Mouse (Mus musculus): ENCODE measurements around the gene Nfib. TPM values are rescaled to one million over a fixed set of nuclear protein-coding genes. Genes with fewer than 3 reads are reported as not detected.

Nfib gene
- polyA plus RNA-seq, 1 experiment from 2014 or later, result 71.3 TPM

DNA sequence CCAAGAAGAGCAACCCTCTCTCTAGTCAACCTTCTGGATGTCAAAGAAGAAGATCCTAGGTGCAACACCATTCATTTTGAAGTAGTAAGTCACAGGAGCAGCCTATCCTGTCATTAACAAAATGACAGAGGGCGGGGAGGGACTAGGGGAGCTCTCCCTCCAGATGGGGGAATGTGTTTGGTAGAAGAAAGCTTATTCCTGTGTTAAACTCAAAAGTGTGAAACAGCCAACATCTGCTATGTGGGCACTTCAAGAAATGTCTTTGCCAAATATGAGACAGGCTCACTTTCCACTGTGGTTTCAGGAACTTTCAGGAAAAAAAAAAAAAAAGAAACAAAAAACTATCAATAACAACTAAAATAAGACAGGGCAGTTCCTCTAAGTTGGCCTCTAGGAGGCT lies 411.5 kb downstream of the Nfib start:
- no peak for ATAC-seq (ENCODE audit: low read depth)
- Histone ChIP-seq H3K9ac (no peak overlapping the region), H3K27me3 (no peaks in the 10 kb centered on the region), H3K4me3 (no peak overlapping the region), H3K9me3 (no peaks in the 10 kb centered on the region), H3K27ac (replicated peaks) (no peak overlapping the region), H3K4me2 (no peak overlapping the region), H3K4me1 (replicated peaks) (peaks cover 28% of the 10 kb centered on the region), H3K36me3 (no peaks in the 10 kb centered on the region)
- 57% methylated on average over 1 of the region's 1 CpGs for WGBS

- H3K9ac ChIP-seq, result no peak overlapping the region
- ATAC-seq (ENCODE audit: low read depth), result no peak
- no peak overlapping the region for H3K4me2 ChIP-seq
- no peak overlapping the region for H3K27ac ChIP-seq (replicated peaks)
- no peaks in the 10 kb centered on the region for H3K9me3 ChIP-seq
- H3K27me3 ChIP-seq, result no peaks in the 10 kb centered on the region
- H3K4me3 ChIP-seq, result no peak overlapping the region
- no peaks in the 10 kb centered on the region for H3K36me3 ChIP-seq
- 42% methylated on average over 4 of the region's 4 CpGs for WGBS
- peaks cover 28% of the 10 kb centered on the region for H3K4me1 ChIP-seq (replicated peaks)
Measured at GRCm38 (mm10) chr4:82291174-82291847, 414.2 kb downstream of the Nfib start.

DNA sequence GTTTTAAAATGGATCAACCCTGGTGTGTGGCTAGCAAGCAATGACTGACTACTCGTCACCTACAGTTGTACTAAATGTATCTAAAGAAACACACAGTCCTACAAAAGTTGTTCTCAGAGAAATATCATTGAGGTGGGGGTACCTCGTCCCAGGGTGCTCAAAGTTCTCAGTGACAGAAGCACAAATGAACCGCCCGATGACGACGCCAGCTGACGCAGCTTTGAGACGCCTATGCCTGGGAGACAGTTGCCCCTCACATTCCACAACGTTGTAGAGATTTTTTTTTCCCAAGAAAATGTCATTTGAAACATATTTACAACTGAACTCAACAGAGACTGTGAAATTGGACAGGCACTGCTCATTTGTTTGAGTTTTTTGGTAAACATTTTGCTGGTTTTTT lies 414.9 kb downstream of the Nfib start:
- Histone ChIP-seq H3K27ac (replicated peaks) (0 out of 2 replicates have a peak overlapping the region, but pooled peaks have one; percentile 14), H3K36me3 (no peaks in the 10 kb centered on the region)
- WGBS, result 42% methylated on average over 9 of the region's 9 CpGs

GRCm38 (mm10) chr4:82289596-82289995 lies 416.0 kb downstream of the Nfib start:
- H3K9ac ChIP-seq, result no peak overlapping the region
- no peak overlapping the region for H3K27ac ChIP-seq (replicated peaks)

More for the DNA sequence above, 414.9 kb downstream of the Nfib start:
- Histone ChIP-seq H3K9me3 (no peaks in the 10 kb centered on the region), H3K27me3 (no peaks in the 10 kb centered on the region), H3K9ac (no peak overlapping the region), H3K4me3 (no peak overlapping the region), H3K4me2 (no peak overlapping the region), H3K4me1 (replicated peaks) (peaks cover 28% of the 10 kb centered on the region)
- no peak for ATAC-seq (ENCODE audit: low read depth)

GRCm38 (mm10) chr4:82288138-82288537 lies 417.4 kb downstream of the Nfib start:
- H3K36me3 ChIP-seq, result no peaks in the 10 kb centered on the region
- H3K27ac ChIP-seq (replicated peaks), result no peak overlapping the region
- no peak overlapping the region for H3K9ac ChIP-seq
- no peak overlapping the region for H3K4me2 ChIP-seq
- no peak overlapping the region for H3K4me3 ChIP-seq
- no peaks in the 10 kb centered on the region for H3K27me3 ChIP-seq
- no peaks in the 10 kb centered on the region for H3K9me3 ChIP-seq
- ATAC-seq (ENCODE audit: low read depth), result no peak
- 91% methylated on average over 2 of the region's 2 CpGs for WGBS
- peaks cover 18% of the 10 kb centered on the region for H3K4me1 ChIP-seq (replicated peaks)

More at GRCm38 (mm10) chr4:82289596-82289995, 416.0 kb downstream of the Nfib start:
- H3K9me3 ChIP-seq, result no peaks in the 10 kb centered on the region
- WGBS, result 77% methylated on average over 7 of the region's 7 CpGs
- peaks cover 28% of the 10 kb centered on the region for H3K4me1 ChIP-seq (replicated peaks)
- H3K4me3 ChIP-seq, result no peak overlapping the region
- H3K27me3 ChIP-seq, result no peaks in the 10 kb centered on the region
- H3K4me2 ChIP-seq, result no peak overlapping the region
- ATAC-seq (ENCODE audit: low read depth), result no peak
- H3K36me3 ChIP-seq, result no peaks in the 10 kb centered on the region

DNA sequence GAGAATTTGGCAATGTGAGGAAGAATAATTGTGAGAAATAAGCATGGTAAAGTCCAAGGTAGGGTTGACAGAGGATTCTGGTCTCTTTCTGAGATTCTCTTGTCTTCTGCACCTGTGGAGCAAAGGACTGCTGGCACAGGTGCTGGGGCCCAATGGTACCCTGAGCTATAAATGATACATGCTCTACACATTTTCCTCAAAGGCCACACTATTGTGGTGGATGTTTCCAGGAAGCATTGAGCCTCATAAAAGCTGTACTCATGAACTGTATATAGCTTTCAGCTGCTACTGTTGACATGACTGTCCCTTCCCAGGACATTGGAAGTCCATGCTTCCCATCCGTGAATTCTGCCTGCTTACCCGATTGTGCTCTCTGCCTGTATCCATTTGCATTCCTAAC lies 418.1 kb downstream of the Nfib start:
- ATAC-seq (ENCODE audit: low read depth), result no peak
- Histone ChIP-seq H3K9ac (no peak overlapping the region), H3K4me3 (no peak overlapping the region), H3K4me2 (no peak overlapping the region), H3K9me3 (no peaks in the 10 kb centered on the region), H3K4me1 (replicated peaks) (peaks cover 18% of the 10 kb centered on the region; the same call in 1 of the 2 replicates), H3K27ac (replicated peaks) (no peak overlapping the region), H3K36me3 (no peaks in the 10 kb centered on the region), H3K27me3 (no peaks in the 10 kb centered on the region)
- WGBS, result 88% methylated on average over 2 of the region's 2 CpGs

DNA sequence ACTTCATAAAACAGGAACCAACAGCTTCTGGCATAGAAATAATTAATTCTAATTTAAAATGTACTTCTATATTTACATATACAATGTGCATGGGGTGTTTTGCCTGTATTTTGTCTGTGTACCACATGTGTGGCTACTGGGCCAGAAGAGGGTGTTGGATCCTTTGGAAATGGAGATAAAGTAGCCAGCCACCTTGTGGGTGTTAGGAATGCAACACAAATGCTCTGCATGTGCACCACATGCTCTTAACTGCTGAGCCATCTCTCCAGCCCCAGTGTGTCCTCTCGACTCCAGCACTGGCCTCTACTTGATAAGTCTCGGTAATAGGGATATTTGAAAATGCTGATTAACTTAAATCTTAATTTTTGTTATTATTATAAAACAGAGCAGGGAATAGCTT lies 418.6 kb downstream of the Nfib start:
- no peak overlapping the region for H3K4me2 ChIP-seq
- no peak overlapping the region for H3K9ac ChIP-seq
- H3K36me3 ChIP-seq, result no peaks in the 10 kb centered on the region
- no peaks in the 10 kb centered on the region for H3K9me3 ChIP-seq
- peaks cover 17% of the 10 kb centered on the region; the same call in 1 of the 2 replicates for H3K4me1 ChIP-seq (replicated peaks)
- 84% methylated on average over 2 of the region's 2 CpGs for WGBS
- H3K27ac ChIP-seq (replicated peaks), result no peak overlapping the region
- no peaks in the 10 kb centered on the region for H3K27me3 ChIP-seq
- ATAC-seq (ENCODE audit: low read depth), result no peak
- no peak overlapping the region for H3K4me3 ChIP-seq

DNA sequence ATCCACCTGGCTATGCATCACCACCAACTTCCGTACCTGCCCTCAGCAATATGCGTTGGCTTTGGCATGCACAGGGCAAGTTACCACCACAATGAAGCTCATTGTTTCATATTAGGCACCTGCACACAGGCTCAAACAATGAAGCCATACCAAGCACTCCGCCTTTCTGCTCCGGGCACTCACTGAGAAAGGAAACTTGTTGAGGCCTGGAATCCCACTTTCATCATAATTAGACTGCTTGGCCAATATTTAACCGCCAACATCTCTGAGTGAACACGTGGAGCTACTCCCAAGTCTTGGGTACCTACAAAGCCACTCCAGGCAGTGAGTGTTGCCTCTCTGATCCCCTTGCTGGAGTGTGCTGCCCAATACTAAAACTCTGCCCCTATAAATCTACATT lies 422.0 kb downstream of the Nfib start:
- no peaks in the 10 kb centered on the region for H3K36me3 ChIP-seq
- no peaks in the 10 kb centered on the region for H3K27me3 ChIP-seq
- ATAC-seq (ENCODE audit: low read depth), result no peak
- H3K27ac ChIP-seq (replicated peaks), result no peak overlapping the region
- 86% methylated on average over 6 of the region's 6 CpGs for WGBS
- H3K4me2 ChIP-seq, result no peak overlapping the region
- H3K4me1 ChIP-seq (replicated peaks), result no peaks in the 10 kb centered on the region
- H3K4me3 ChIP-seq, result no peak overlapping the region
- no peaks in the 10 kb centered on the region for H3K9me3 ChIP-seq
- no peak overlapping the region for H3K9ac ChIP-seq

DNA sequence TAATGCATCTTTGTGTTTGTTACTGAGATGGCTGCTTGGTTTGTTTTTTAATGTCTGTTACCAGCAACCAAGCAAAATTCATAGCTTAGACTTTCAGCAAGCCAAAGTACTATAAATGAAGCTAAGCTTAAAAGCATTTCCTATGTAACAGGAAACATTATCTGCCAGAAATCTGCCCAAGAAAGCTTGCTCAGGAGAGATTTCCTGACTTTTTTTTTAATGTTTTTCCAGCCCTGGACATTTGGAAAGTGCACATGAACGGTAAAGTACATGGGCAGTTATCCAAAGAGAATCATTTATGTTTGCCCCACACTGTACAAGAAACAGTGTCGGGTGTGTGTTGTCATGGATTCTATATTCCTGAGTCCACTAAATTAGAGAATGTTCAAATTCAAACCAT lies 429.6 kb downstream of the Nfib start:
- ATAC-seq (ENCODE audit: low read depth), result no peak
- H3K27ac ChIP-seq (replicated peaks), result no peak overlapping the region
- H3K36me3 ChIP-seq, result no peaks in the 10 kb centered on the region
- H3K9ac ChIP-seq, result no peak overlapping the region
- 84% methylated on average over 2 of the region's 2 CpGs for WGBS
- no peak overlapping the region for H3K4me3 ChIP-seq
- H3K9me3 ChIP-seq, result no peaks in the 10 kb centered on the region
- H3K4me2 ChIP-seq, result no peak overlapping the region
- H3K27me3 ChIP-seq, result no peaks in the 10 kb centered on the region
- H3K4me1 ChIP-seq (replicated peaks), result peaks cover 10% of the 10 kb centered on the region

DNA sequence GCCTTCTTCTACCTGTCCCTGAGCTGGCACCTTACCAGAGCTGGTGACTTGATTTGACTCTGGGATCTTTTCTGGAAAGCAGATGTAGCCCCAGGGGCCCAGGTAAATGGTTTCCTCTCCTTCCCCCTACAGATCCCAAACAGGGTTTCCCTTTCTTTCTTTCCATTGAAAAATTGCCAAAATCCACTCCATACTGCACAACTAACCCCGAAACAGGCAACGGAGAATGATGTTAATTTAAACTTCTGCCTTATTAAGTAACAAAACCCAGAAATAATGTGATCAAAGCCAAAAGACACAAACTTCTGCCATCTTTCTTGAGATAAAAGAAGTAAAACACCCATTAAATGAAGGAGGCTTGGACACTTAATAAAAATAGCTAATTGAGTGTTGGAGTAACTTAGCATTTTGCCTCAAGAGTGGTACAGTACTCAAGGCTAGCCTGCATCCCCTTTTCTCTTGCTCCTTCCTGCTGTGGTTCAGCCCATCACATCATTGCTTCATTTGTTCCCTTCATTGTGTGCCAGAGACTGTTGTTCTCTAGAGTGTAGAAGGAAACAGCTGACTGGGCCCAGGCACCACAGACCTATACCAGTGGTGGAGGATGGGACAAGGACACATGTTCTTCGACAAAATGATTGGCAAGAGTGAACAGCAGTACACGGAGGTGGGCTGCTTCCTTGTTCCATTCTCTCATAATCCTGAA lies 432.3 kb downstream of the Nfib start:
- no peak overlapping the region for H3K4me2 ChIP-seq
- H3K4me3 ChIP-seq, result no peak overlapping the region
- H3K9me3 ChIP-seq, result no peaks in the 10 kb centered on the region
- 87% methylated on average over 4 of the region's 4 CpGs for WGBS
- H3K4me1 ChIP-seq (replicated peaks), result peaks cover 14% of the 10 kb centered on the region
- ATAC-seq (ENCODE audit: low read depth), result no peak
- no peaks in the 10 kb centered on the region for H3K36me3 ChIP-seq
- H3K9ac ChIP-seq, result no peak overlapping the region
- no peak overlapping the region for H3K27ac ChIP-seq (replicated peaks)
- no peaks in the 10 kb centered on the region for H3K27me3 ChIP-seq

GRCm38 (mm10) chr4:82272099-82272498 lies 433.5 kb downstream of the Nfib start:
- Histone ChIP-seq H3K27ac (replicated peaks) (no peak overlapping the region), H3K27me3 (no peaks in the 10 kb centered on the region), H3K4me3 (no peak overlapping the region), H3K9ac (no peak overlapping the region), H3K4me1 (replicated peaks) (peaks cover 19% of the 10 kb centered on the region), H3K36me3 (no peaks in the 10 kb centered on the region), H3K4me2 (no peak overlapping the region), H3K9me3 (no peaks in the 10 kb centered on the region)
- 69% methylated on average over 4 of the region's 4 CpGs for WGBS
- ATAC-seq (ENCODE audit: low read depth), result no peak

- 0 out of 2 replicates have a peak overlapping the region, but pooled peaks have one; percentile 9 for H3K27ac ChIP-seq (replicated peaks)
- H3K36me3 ChIP-seq, result no peaks in the 10 kb centered on the region
- 0 out of 2 replicates have a peak, but pooled peaks have one; percentile 8 for ATAC-seq (ENCODE audit: low read depth)
- no peaks in the 10 kb centered on the region for H3K9me3 ChIP-seq
- no peak overlapping the region for H3K9ac ChIP-seq
- H3K4me1 ChIP-seq (replicated peaks), result peaks cover 19% of the 10 kb centered on the region
- 50% methylated on average over 3 of the region's 3 CpGs for WGBS
- no peak overlapping the region for H3K4me3 ChIP-seq
- no peak overlapping the region for H3K4me2 ChIP-seq
- no peaks in the 10 kb centered on the region for H3K27me3 ChIP-seq
Measured at GRCm38 (mm10) chr4:82271547-82271946, 434.0 kb downstream of the Nfib start.

All from neural tube, embryonic 13.5 days (tissue).